Mouse (Mus musculus): ENCODE measurements around the gene Uckl1. TPM values are rescaled to one million over a fixed set of nuclear protein-coding genes. Genes with fewer than 3 reads are reported as not detected.
A peak's percentile ranks its signal among the peaks of the same experiment; 100 is the strongest.

Gene Uckl1
- polyA plus RNA-seq, 1 experiment from 2014 or later = 82.5 TPM

DNA sequence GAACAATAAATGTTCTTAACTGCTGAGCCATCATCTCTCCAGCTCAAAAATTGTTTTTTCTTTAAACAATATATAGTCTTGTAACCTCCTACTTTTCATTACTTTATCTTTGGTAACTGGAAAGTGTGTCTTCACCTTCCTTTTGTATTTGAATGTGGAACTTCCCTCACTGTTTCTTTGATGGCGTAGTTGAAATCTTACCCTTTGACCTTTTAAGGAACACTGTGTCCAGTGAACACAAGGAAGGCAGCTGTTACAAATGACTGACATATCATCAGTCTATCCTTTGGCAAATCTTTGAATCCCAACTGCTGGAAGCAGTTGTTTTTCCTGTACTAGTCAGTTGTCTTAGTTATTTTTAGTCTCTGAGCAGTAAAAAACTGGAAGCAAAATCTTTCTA lies 55.6 kb downstream of the Uckl1 start:
- Histone ChIP-seq H3K9me3 (0 out of 2 replicates have a peak, but pooled peaks cover 6% of the 10 kb centered on the region), H3K27me3 (no peaks in the 10 kb centered on the region), H3K36me3 (peaks cover 43% of the 10 kb centered on the region), H3K4me2 (replicated peaks) (no peak overlapping the region), H3K4me3 (replicated peaks) (no peak overlapping the region), H3K9ac (replicated peaks) (no peak overlapping the region), H3K27ac (no peak overlapping the region), H3K4me1 (replicated peaks) (peaks cover 4% of the 10 kb centered on the region; the same call in 1 of the 2 replicates)
- no peak for ATAC-seq
- 91% methylated on average over 1 of the region's 1 CpGs for WGBS

- 95% methylated on average over 5 of the region's 5 CpGs for WGBS
These were observed 59.2 kb downstream of the Uckl1 start for GRCm38 (mm10) chr2:181525526-181525925.

GRCm38 (mm10) chr2:181522811-181523210 lies 61.9 kb downstream of the Uckl1 start:
- Histone ChIP-seq H3K36me3 (peaks cover 3% of the 10 kb centered on the region; the same call in 1 of the 2 replicates), H3K9me3 (no peaks in the 10 kb centered on the region), H3K4me3 (replicated peaks) (no peak overlapping the region), H3K27ac (no peak overlapping the region), H3K4me1 (replicated peaks) (peaks cover 41% of the 10 kb centered on the region), H3K9ac (replicated peaks) (no peak overlapping the region), H3K4me2 (replicated peaks) (no peak overlapping the region), H3K27me3 (no peaks in the 10 kb centered on the region)
- WGBS = 71% methylated on average over 5 of the region's 5 CpGs
- no peak for ATAC-seq

More at GRCm38 (mm10) chr2:181525526-181525925, 59.2 kb downstream of the Uckl1 start:
- Histone ChIP-seq H3K36me3 (peaks cover 21% of the 10 kb centered on the region; the same call in 1 of the 2 replicates), H3K4me2 (replicated peaks) (no peak overlapping the region), H3K4me3 (replicated peaks) (no peak overlapping the region), H3K27me3 (no peaks in the 10 kb centered on the region), H3K9me3 (no peaks in the 10 kb centered on the region), H3K9ac (replicated peaks) (no peak overlapping the region), H3K4me1 (replicated peaks) (peaks cover 26% of the 10 kb centered on the region), H3K27ac (no peak overlapping the region)
- no peak for ATAC-seq

GRCm38 (mm10) chr2:181521491-181521890 lies 63.2 kb downstream of the Uckl1 start:
- Histone ChIP-seq H3K36me3 (peaks cover 12% of the 10 kb centered on the region), H3K27ac (no peak overlapping the region), H3K4me3 (replicated peaks) (peak overlapping the region; percentile 96), H3K4me2 (replicated peaks) (peak overlapping the region; percentile 62), H3K9ac (replicated peaks) (peak overlapping the region; percentile 96), H3K9me3 (no peaks in the 10 kb centered on the region), H3K4me1 (replicated peaks) (peaks cover 41% of the 10 kb centered on the region), H3K27me3 (no peaks in the 10 kb centered on the region)
- WGBS = 61% methylated on average over 10 of the region's 10 CpGs
- ATAC-seq = no peak

DNA sequence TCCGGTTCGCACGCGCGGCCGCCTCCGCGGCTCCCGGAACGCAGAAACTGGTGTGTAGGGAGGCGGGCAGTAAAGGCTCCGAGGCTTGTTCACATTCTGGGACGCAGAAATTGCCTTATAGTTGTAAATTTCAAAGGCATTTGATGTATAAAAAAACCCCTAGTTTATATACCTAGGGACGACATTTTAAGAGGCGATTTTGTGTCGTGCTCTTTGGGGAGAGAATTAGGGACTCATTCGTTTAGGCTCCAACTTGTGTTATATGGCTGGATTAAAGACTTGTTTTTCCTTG lies 63.8 kb downstream of the Uckl1 start:
- peaks cover 41% of the 10 kb centered on the region for H3K4me1 ChIP-seq (replicated peaks)
- peak overlapping the region; percentile 96 for H3K9ac ChIP-seq (replicated peaks)
- H3K4me3 ChIP-seq (replicated peaks) = peak overlapping the region; percentile 96
- peak overlapping the region; percentile 98 for H3K27ac ChIP-seq
- H3K4me2 ChIP-seq (replicated peaks) = peak overlapping the region; percentile 62
- no peaks in the 10 kb centered on the region for H3K9me3 ChIP-seq
- H3K36me3 ChIP-seq = peaks cover 18% of the 10 kb centered on the region
- H3K27me3 ChIP-seq = no peaks in the 10 kb centered on the region
- 0% methylated on average over 17 of the region's 17 CpGs for WGBS
- no peak for ATAC-seq

DNA sequence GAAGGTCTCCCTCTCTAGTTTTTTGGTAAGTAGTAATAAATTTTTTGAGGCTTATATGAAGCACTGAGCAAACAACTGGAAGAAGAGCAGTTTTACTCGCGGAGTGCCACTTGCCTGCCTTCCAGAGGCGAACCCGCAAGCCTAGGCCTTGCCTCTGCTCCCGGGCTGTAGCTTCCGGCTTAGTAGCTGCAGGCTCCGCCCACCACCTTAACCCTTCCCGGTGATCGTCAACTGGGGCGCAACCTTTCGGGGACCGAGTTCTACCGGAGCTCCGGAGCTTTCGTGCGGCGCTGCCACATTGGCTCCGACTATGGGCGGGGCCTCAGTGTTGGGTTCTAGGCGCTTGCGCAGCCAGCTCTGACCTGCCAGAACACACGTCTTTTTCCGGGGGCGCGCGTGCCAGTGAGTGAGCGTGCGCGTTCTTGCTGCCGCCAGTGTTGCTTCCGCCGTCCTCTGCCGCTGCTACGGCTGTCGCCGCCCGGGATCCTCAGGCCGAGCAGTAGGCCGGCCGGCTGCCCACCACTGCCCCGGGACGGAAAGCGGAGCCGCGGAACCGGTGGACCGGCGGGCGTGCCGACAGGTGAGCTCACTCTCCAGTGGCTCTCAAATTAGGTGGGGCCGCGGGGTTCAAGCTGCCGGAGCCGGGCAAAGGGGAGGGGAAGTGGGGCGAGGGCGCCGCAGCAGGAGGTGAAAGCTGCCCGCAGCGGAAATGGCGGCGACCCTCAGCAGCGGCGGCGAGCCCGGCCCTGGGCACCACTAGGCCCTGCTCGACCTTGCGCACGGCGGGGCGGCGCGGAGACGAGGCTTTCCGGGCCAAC lies 64.4 kb downstream of the Uckl1 start, which contains the start of gene Dnajc5:
TSS of gene Dnajc5 (plus strand) at position 368 of the 818 bp plus-strand sequence.
- Histone ChIP-seq H3K4me3 (replicated peaks) (peak within 1 kb of the TSS; percentile 96), H3K36me3 (peaks cover 22% of the 10 kb centered on the region), H3K27me3 (no peaks in the 10 kb centered on the region), H3K4me1 (replicated peaks) (peaks cover 41% of the 10 kb centered on the region), H3K4me2 (replicated peaks) (peak within 1 kb of the TSS; percentile 62), H3K27ac (peak within 1 kb of the TSS; percentile 98), H3K9me3 (no peaks in the 10 kb centered on the region), H3K9ac (replicated peaks) (peak within 1 kb of the TSS; percentile 96)
- under 1% methylated on average over 73 of the region's 74 CpGs for whole genome bisulfite sequencing
- ATAC-seq = peak; percentile 98

DNA sequence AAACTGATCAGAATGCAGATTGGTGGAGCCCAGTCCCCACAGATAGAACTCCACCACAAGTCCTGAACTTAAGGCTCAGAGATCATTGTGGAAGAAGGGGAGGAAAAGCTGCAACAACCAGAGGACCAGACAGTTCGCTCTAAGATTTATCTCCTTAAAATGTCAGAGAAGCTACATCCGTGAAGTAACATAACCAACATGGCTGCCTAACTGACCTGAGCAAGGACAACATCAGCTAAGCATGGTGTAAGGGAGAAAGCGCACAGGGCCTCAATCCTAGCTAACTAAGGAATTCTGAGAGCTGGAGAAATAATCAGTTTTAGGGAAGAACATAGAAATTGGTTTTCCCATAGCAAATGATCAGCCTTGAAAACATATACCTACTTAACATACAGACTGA lies 65.5 kb downstream of the Uckl1 start:
- no peak for ATAC-seq
- Histone ChIP-seq H3K4me3 (replicated peaks) (peak overlapping the region; percentile 96), H3K36me3 (peaks cover 32% of the 10 kb centered on the region), H3K9ac (replicated peaks) (peak overlapping the region; percentile 96), H3K4me1 (replicated peaks) (peaks cover 38% of the 10 kb centered on the region), H3K9me3 (no peaks in the 10 kb centered on the region), H3K27ac (peak overlapping the region; percentile 98), H3K27me3 (no peaks in the 10 kb centered on the region), H3K4me2 (replicated peaks) (peak overlapping the region; percentile 62)
- 77% methylated on average over 3 of the region's 3 CpGs for WGBS

Small RNAs within 50 kb of the gene (microRNA-seq; reads per million reads assigned to microRNA genes)
- not detected for gene Mir7006

Other genes starting within 250 kb of the Uckl1 start
- gene Zgpat, start 220.0 kb downstream of the Uckl1 start, polyA plus RNA-seq (2015; fragmentation: Nextera tagmentation; extraction: Ambion mirVana) = 71.5 and 78.5 TPM in 2 replicates
- gene Arfrp1, start 219.5 kb downstream of the Uckl1 start, polyA plus RNA-seq (2015; fragmentation: Nextera tagmentation; extraction: Ambion mirVana) = 91.6 and 95.9 TPM in 2 replicates
- 42.1 and 46.7 TPM in 2 replicates for gene Lime1, start 204.8 kb downstream of the Uckl1 start, polyA plus RNA-seq (2015; fragmentation: Nextera tagmentation; extraction: Ambion mirVana)
- 24.1 and 24.3 TPM in 2 replicates for gene Zbtb46, start 125.5 kb downstream of the Uckl1 start, polyA plus RNA-seq (2015; fragmentation: Nextera tagmentation; extraction: Ambion mirVana)
- not detected in 2 replicates for gene Abhd16b, start 91.7 kb downstream of the Uckl1 start, polyA plus RNA-seq (2015; fragmentation: Nextera tagmentation; extraction: Ambion mirVana)
- 116 and 121 TPM in 2 replicates for gene Tpd52l2, start 87.8 kb downstream of the Uckl1 start, polyA plus RNA-seq (2015; fragmentation: Nextera tagmentation; extraction: Ambion mirVana)
- gene Dnajc5, start 64.4 kb downstream of the Uckl1 start, polyA plus RNA-seq (2015; fragmentation: Nextera tagmentation; extraction: Ambion mirVana) = 198 and 209 TPM in 2 replicates
- 71.7 and 72.8 TPM in 2 replicates for gene Prpf6, start 7.0 kb upstream of the Uckl1 start, polyA plus RNA-seq (2015; fragmentation: Nextera tagmentation; extraction: Ambion mirVana)
- 68.1 and 70.2 TPM in 2 replicates for gene Zfp512b, start 7.9 kb upstream of the Uckl1 start, polyA plus RNA-seq (2015; fragmentation: Nextera tagmentation; extraction: Ambion mirVana)
- 171 and 176 TPM in 2 replicates for gene Samd10, start 14.3 kb upstream of the Uckl1 start, polyA plus RNA-seq (2015; fragmentation: Nextera tagmentation; extraction: Ambion mirVana)
- gene Gm29797, start 72.1 kb upstream of the Uckl1 start, polyA plus RNA-seq (2015; fragmentation: Nextera tagmentation; extraction: Ambion mirVana) = not detected in 2 replicates
- gene Sox18, start 86.7 kb upstream of the Uckl1 start, polyA plus RNA-seq (2015; fragmentation: Nextera tagmentation; extraction: Ambion mirVana) = 13.7 and 14.2 TPM in 2 replicates
- 35.7 and 36.9 TPM in 2 replicates for gene Tcea2, start 95.4 kb upstream of the Uckl1 start, polyA plus RNA-seq (2015; fragmentation: Nextera tagmentation; extraction: Ambion mirVana)
- 38.9 and 40.4 TPM in 2 replicates for gene Rgs19, start 109.1 kb upstream of the Uckl1 start, polyA plus RNA-seq (2015; fragmentation: Nextera tagmentation; extraction: Ambion mirVana)
- not detected in 2 replicates for gene Lkaaear1, start 113.5 kb upstream of the Uckl1 start, polyA plus RNA-seq (2015; fragmentation: Nextera tagmentation; extraction: Ambion mirVana)
- gene Oprl1, start 130.1 kb upstream of the Uckl1 start, polyA plus RNA-seq (2015; fragmentation: Nextera tagmentation; extraction: Ambion mirVana) = 82.3 and 83.9 TPM in 2 replicates
- gene Myt1, start 178.4 kb upstream of the Uckl1 start, polyA plus RNA-seq (2015; fragmentation: Nextera tagmentation; extraction: Ambion mirVana) = 46.9 and 49.2 TPM in 2 replicates

Measured in midbrain, embryonic 13.5 days (tissue).